Mouse (Mus musculus) MEL (cell line): ENCODE data around the gene Atg4b. TPM values are rescaled to one million over a fixed set of nuclear protein-coding genes. Genes with fewer than 3 reads are reported as not detected.

Source experiments
- DNase-seq: peaks from one replicate; pipeline ENCODE4 v3.0.0; 2011; ENCODE audit warnings: low read depth, low spot score
- H3K27ac ChIP-seq: 2 replicates; pipeline ENCODE4 v1.5.1; 2012; ENCODE audit warnings: low read depth, mild to moderate bottlenecking, control low read depth, low read length, moderate library complexity; ENCODE audit not compliant: control insufficient read depth
- H3K27me3 ChIP-seq, 2 experiments: fragments of 150-350 bp in 1 of 2; sonication (generic) in 1 of 2; 2 replicates each; pipeline ENCODE4 v1.6.1; 2012; ENCODE audit warnings: low read length in 2 of 2, mild to moderate bottlenecking in 2 of 2, improper control_type of control experiment in 1 of 2, moderate library complexity in 1 of 2; ENCODE audit not compliant: insufficient read depth in 2 of 2, control insufficient read depth in 1 of 2
- H3K36me3 ChIP-seq, 2 experiments: 2 replicates each; pipeline ENCODE4 v1.6.1; 2012 to 2014; ENCODE audit warnings: low read length in 2 of 2, improper control_type of control experiment in 1 of 2, inconsistent platforms in 1 of 2, mild to moderate bottlenecking in 1 of 2; ENCODE audit not compliant: insufficient read depth in 2 of 2, control insufficient read depth in 1 of 2
- H3K4me1 ChIP-seq, 2 experiments: fragments of 150-350 bp in 1 of 2; sonication (generic) in 1 of 2; 2 replicates each; pipeline ENCODE4 v1.6.1; 2012; ENCODE audit warnings: low read length in 2 of 2, improper control_type of control experiment in 1 of 2, mild to moderate bottlenecking in 1 of 2; ENCODE audit not compliant: insufficient read depth in 2 of 2, control insufficient read depth in 1 of 2
- H3K4me3 ChIP-seq, 2 experiments: fragments of 150-350 bp in 1 of 2; sonication (generic) in 1 of 2; 2 replicates each; pipeline ENCODE4 v1.5.1; 2012; ENCODE audit warnings: low read depth in 2 of 2, low read length in 2 of 2, mild to moderate bottlenecking in 2 of 2, moderate library complexity in 2 of 2, control low read depth in 1 of 2, improper control_type of control experiment in 1 of 2; ENCODE audit not compliant: control insufficient read depth in 1 of 2, insufficient read depth in 1 of 2
- H3K79me2 ChIP-seq: 2 replicates; pipeline ENCODE4 v1.6.1; 2012; ENCODE audit warnings: mild to moderate bottlenecking, low read length, moderate library complexity; ENCODE audit not compliant: control insufficient read depth, poor library complexity, insufficient read depth
- H3K9ac ChIP-seq: 2 replicates; pipeline ENCODE4 v1.6.1; 2012; ENCODE audit warnings: low read depth, mild to moderate bottlenecking, control low read depth, low read length, moderate library complexity; ENCODE audit not compliant: control insufficient read depth, poor library complexity, severe bottlenecking
- H3K9me3 ChIP-seq: fragments of 150-350 bp; sonication (generic); replicated peaks from 2 replicates; pipeline ENCODE4 v1.6.1; 2012; ENCODE audit warnings: mild to moderate bottlenecking, low read length, improper control_type of control experiment, moderate library complexity; ENCODE audit not compliant: insufficient read depth
- CHD1 ChIP-seq: IDR thresholded peaks from 2 replicates; pipeline ENCODE4 v1.6.1; 2012; ENCODE audit warnings: low read depth, mild to moderate bottlenecking, inconsistent platforms, low read length, improper control_type of control experiment
- ELF1 ChIP-seq: IDR thresholded peaks from 2 replicates; pipeline ENCODE4 v1.6.1; 2014; ENCODE audit warnings: low read depth, mild to moderate bottlenecking, inconsistent platforms, low read length, improper control_type of control experiment, moderate library complexity
- ETS1 ChIP-seq: IDR thresholded peaks from 2 replicates; pipeline ENCODE4 v1.6.1; 2012; ENCODE audit warnings: low read depth, mild to moderate bottlenecking, inconsistent platforms, low read length, improper control_type of control experiment, moderate library complexity
- GATA1 ChIP-seq: IDR thresholded peaks from 2 replicates; pipeline ENCODE4 v1.6.1; 2011; ENCODE audit warnings: low read depth, low read length, improper control_type of control experiment
- JUND ChIP-seq: IDR thresholded peaks from 2 replicates; pipeline ENCODE4 v1.6.1; 2011; ENCODE audit warnings: low read depth, mild to moderate bottlenecking, improper control_type of control experiment, low read length
- MAFK ChIP-seq: IDR thresholded peaks from 2 replicates; pipeline ENCODE4 v1.6.1; 2011; ENCODE audit warnings: low read depth, mild to moderate bottlenecking, low read length, improper control_type of control experiment, borderline replicate concordance
- MAZ ChIP-seq: IDR thresholded peaks from 2 replicates; pipeline ENCODE4 v1.6.1; 2012; ENCODE audit warnings: low read depth, mild to moderate bottlenecking, inconsistent platforms, low read length, improper control_type of control experiment
- MXI1 ChIP-seq: IDR thresholded peaks from 2 replicates; pipeline ENCODE4 v1.6.1; 2011; ENCODE audit warnings: mild to moderate bottlenecking, low read depth, low read length, improper control_type of control experiment
- MYB ChIP-seq: IDR thresholded peaks from 2 replicates; pipeline ENCODE4 v1.6.1; 2011; ENCODE audit warnings: mild to moderate bottlenecking, low read depth, low read length, improper control_type of control experiment
- NELFE ChIP-seq: IDR thresholded peaks from 2 replicates; pipeline ENCODE4 v1.6.1; 2011; ENCODE audit warnings: low read depth, low read length, improper control_type of control experiment
- POLR2A ChIP-seq, 2 experiments: IDR thresholded peaks; 2 replicates each; pipeline ENCODE4 v1.6.1; 2011 to 2012; ENCODE audit warnings: low read length in 2 of 2, mild to moderate bottlenecking in 2 of 2, control low read depth in 1 of 2, improper control_type of control experiment in 1 of 2, low read depth in 1 of 2, moderate library complexity in 1 of 2; ENCODE audit not compliant: control insufficient read depth in 1 of 2, insufficient read depth in 1 of 2, poor library complexity in 1 of 2
- RCOR1 ChIP-seq: IDR thresholded peaks from 2 replicates; pipeline ENCODE4 v1.6.1; 2012; ENCODE audit warnings: low read depth, mild to moderate bottlenecking, inconsistent platforms, low read length, improper control_type of control experiment
- SIN3A ChIP-seq: IDR thresholded peaks from 2 replicates; pipeline ENCODE4 v1.6.1; 2012; ENCODE audit warnings: low read length, improper control_type of control experiment, inconsistent platforms
- SMC3 ChIP-seq: IDR thresholded peaks from 2 replicates; pipeline ENCODE4 v1.6.1; 2011; ENCODE audit warnings: low read depth, low read length, improper control_type of control experiment
- TAL1 ChIP-seq: IDR thresholded peaks from 2 replicates; pipeline ENCODE4 v1.6.1; 2012; ENCODE audit warnings: mild to moderate bottlenecking, inconsistent platforms, low read length, moderate library complexity, mixed read lengths
- TBP ChIP-seq: IDR thresholded peaks from 2 replicates; pipeline ENCODE4 v1.8.0; 2011; ENCODE audit warnings: low read depth, low read length, improper control_type of control experiment
- TCF12 ChIP-seq: IDR thresholded peaks from 2 replicates; pipeline ENCODE4 v1.6.1; 2014; ENCODE audit warnings: low read depth, mild to moderate bottlenecking, inconsistent platforms, low read length, improper control_type of control experiment, moderate library complexity
- UBTF ChIP-seq: IDR thresholded peaks from 2 replicates; pipeline ENCODE4 v1.6.1; 2012; ENCODE audit warnings: low read depth, mild to moderate bottlenecking, inconsistent platforms, low read length, improper control_type of control experiment, moderate library complexity, borderline replicate concordance; ENCODE audit not compliant: insufficient read depth
- USF1 ChIP-seq: IDR thresholded peaks from 2 replicates; pipeline ENCODE4 v1.6.1; 2014; ENCODE audit warnings: low read depth, mild to moderate bottlenecking, inconsistent platforms, low read length, improper control_type of control experiment, moderate library complexity
- USF2 ChIP-seq, 2 experiments: IDR thresholded peaks; 2 replicates each; pipeline ENCODE4 v1.6.1; 2011 to 2012; ENCODE audit warnings: improper control_type of control experiment in 2 of 2, low read length in 2 of 2, borderline replicate concordance in 1 of 2, inconsistent platforms in 1 of 2, low read depth in 1 of 2, mild to moderate bottlenecking in 1 of 2; ENCODE audit not compliant: insufficient read depth in 1 of 2
- ZC3H11A ChIP-seq: IDR thresholded peaks from 2 replicates; pipeline ENCODE4 v1.6.1; 2012; ENCODE audit warnings: low read depth, mild to moderate bottlenecking, inconsistent platforms, low read length, improper control_type of control experiment
- ZKSCAN1 ChIP-seq: IDR thresholded peaks from 2 replicates; pipeline ENCODE4 v1.6.1; 2012; ENCODE audit warnings: low read depth, mild to moderate bottlenecking, inconsistent platforms, low read length, improper control_type of control experiment, moderate library complexity
- ZMIZ1 ChIP-seq: IDR thresholded peaks from 2 replicates; pipeline ENCODE4 v1.6.1; 2012; ENCODE audit warnings: low read depth, mild to moderate bottlenecking, inconsistent platforms, low read length, improper control_type of control experiment, moderate library complexity
- ZNF384 ChIP-seq: IDR thresholded peaks from 2 replicates; pipeline ENCODE4 v1.6.1; 2012; ENCODE audit warnings: low read depth, mild to moderate bottlenecking, inconsistent platforms, low read length, improper control_type of control experiment
- polyA plus RNA-seq, 2 experiments: library from polyadenylated mRNA; stranded (reverse) in 1 of 2; unstranded in 1 of 2; fragments of >175 nt in 1 of 2; fragments of >200 nt in 1 of 2; gene quantifications; 2 replicates each; pipeline versions ENCODE4 v1.2.1 to v1.2.4; 2012; ENCODE audit warnings: low replicate concordance in 2 of 2, low read depth in 1 of 2; ENCODE audit not compliant: insufficient read length in 2 of 2, insufficient read depth in 1 of 2, missing spikeins in 1 of 2
- total RNA-seq: library from RNA; depleted of rRNA; stranded (reverse); fragments of 300-350 nt; gene quantifications from 2 replicates; pipeline ENCODE4 v1.2.3, GENCODE M21; 2012

Atg4b gene
- total and polyA plus RNA-seq, 3 experiments = 57.9 to 121 TPM; not detected in 1

- TF ChIP-seq MXI1 (no peak), TBP (no peak), USF2 (IDR thresholded peaks at IDR 0.05; ENCODE audit: borderline replicate concordance in 1 of 2, insufficient read depth in 1 of 2, low read depth in 1 of 2, low read length in 2 of 2) (no peak), ELF1 (no peak), ETS1 (no peak), MAFK (no peak)
- TF ChIP-seq, all 39 proteins: peak for 0
- H3K4me3 ChIP-seq = no peak overlapping the region
- peak; percentile 6 for DNase-seq
- H3K27me3 ChIP-seq = no peaks in the 10 kb centered on the region
- H3K27ac ChIP-seq = no peak overlapping the region
- peaks cover 0 to 3% of the 10 kb centered on the region in 2 experiments; a peak in 1 of 4 replicates for H3K36me3 ChIP-seq
- no peak overlapping the region for H3K9ac ChIP-seq
- no peaks in the 10 kb centered on the region for H3K79me2 ChIP-seq
- H3K9me3 ChIP-seq = no peaks in the 10 kb centered on the region
- H3K4me1 ChIP-seq = peaks cover 0 to 4% of the 10 kb centered on the region in 2 experiments; a peak in 1 of 4 replicates
Measured at GRCm38 (mm10) chr1:93835876-93836531, 84.7 kb downstream of the Atg4b start.

GRCm38 (mm10) chr1:93836532-93836913 lies 85.2 kb downstream of the Atg4b start:
- no peaks in the 10 kb centered on the region for H3K27me3 ChIP-seq

GRCm38 (mm10) chr1:93837335-93837734 lies 86.0 kb downstream of the Atg4b start:
- H3K79me2 ChIP-seq = no peaks in the 10 kb centered on the region
- H3K4me1 ChIP-seq = peaks cover 0 to 4% of the 10 kb centered on the region in 2 experiments; a peak in 1 of 4 replicates
- H3K9ac ChIP-seq = no peak overlapping the region
- DNase-seq = no peak
- no peak overlapping the region for H3K27ac ChIP-seq
- TF ChIP-seq SIN3A = no peak
- no peak for TF ChIP-seq NELFE
- no peak for TF ChIP-seq TAL1
- TF ChIP-seq TBP = no peak
- no peak for TF ChIP-seq POLR2A (IDR thresholded peaks at IDR 0.05; ENCODE audit: control insufficient read depth in 1 of 2, insufficient read depth in 1 of 2, low read depth in 1 of 2, low read length in 2 of 2, poor library complexity in 1 of 2)
- TF ChIP-seq RCOR1 = no peak
- TF ChIP-seq GATA1 = no peak
- no peak for TF ChIP-seq SMC3
- TF ChIP-seq, all 39 proteins: peak for 0
- H3K27me3 ChIP-seq = no peaks in the 10 kb centered on the region
- no peaks in the 10 kb centered on the region for H3K9me3 ChIP-seq
- no peak overlapping the region for H3K4me3 ChIP-seq
- H3K36me3 ChIP-seq = peaks cover 0 to 3% of the 10 kb centered on the region in 2 experiments; a peak in 1 of 4 replicates

More at GRCm38 (mm10) chr1:93836532-93836913, 85.2 kb downstream of the Atg4b start:
- H3K9me3 ChIP-seq = no peaks in the 10 kb centered on the region
- peak; percentile 1 for DNase-seq
- H3K4me1 ChIP-seq = peaks cover 0 to 4% of the 10 kb centered on the region in 2 experiments; a peak in 1 of 4 replicates
- H3K36me3 ChIP-seq = peaks cover 0 to 3% of the 10 kb centered on the region in 2 experiments; a peak in 1 of 4 replicates
- H3K27ac ChIP-seq = no peak overlapping the region
- TF ChIP-seq POLR2A (IDR thresholded peaks at IDR 0.05; ENCODE audit: control insufficient read depth in 1 of 2, insufficient read depth in 1 of 2, low read depth in 1 of 2, low read length in 2 of 2, poor library complexity in 1 of 2) = no peak
- TF ChIP-seq CHD1 = no peak
- no peak for TF ChIP-seq TCF12
- TF ChIP-seq TBP = no peak
- TF ChIP-seq JUND = no peak
- TF ChIP-seq ZMIZ1 = no peak
- TF ChIP-seq RCOR1 = no peak
- TF ChIP-seq MAZ = no peak
- no peak for TF ChIP-seq USF1
- no peak for TF ChIP-seq ZC3H11A
- TF ChIP-seq ETS1 = no peak
- TF ChIP-seq MYB = no peak
- no peak for TF ChIP-seq ZNF384
- TF ChIP-seq MAFK = no peak
- no peak for TF ChIP-seq UBTF
- TF ChIP-seq ZKSCAN1 = no peak
- TF ChIP-seq TAL1 = no peak
- TF ChIP-seq, all 39 proteins: peak for 0
- Histone ChIP-seq H3K79me2 (no peaks in the 10 kb centered on the region), H3K9ac (no peak overlapping the region), H3K4me3 (no peak overlapping the region)
